Mouse (Mus musculus): ENCODE results near the gene Ccl22. TPM values are rescaled to one million over a fixed set of nuclear protein-coding genes. Genes with fewer than 3 reads are reported as not detected.

Ccl22 gene
- polyA plus RNA-seq, 1 experiment from 2014 or later: not detected

GRCm38 (mm10) chr8:94703972-94704668, 41.3 kb upstream of the Ccl22 start:
- H3K27ac ChIP-seq (ENCODE audit: low read depth, low read length): no peak overlapping the region
- whole genome bisulfite sequencing: under 1% methylated on average over 35 of the region's 35 CpGs

GRCm38 (mm10) chr8:94704669-94704984, 40.8 kb upstream of the Ccl22 start:
- 18% methylated on average over 9 of the region's 9 CpGs for WGBS
- no peak overlapping the region for H3K27ac ChIP-seq (ENCODE audit: low read depth, low read length)
- peak overlapping the region; percentile 60 for H3K4me2 ChIP-seq (ENCODE audit: low read depth, low read length, severe bottlenecking)
- H3K36me3 ChIP-seq (ENCODE audit: control insufficient read depth, insufficient read depth, low read length): no peaks in the 10 kb centered on the region
- ATAC-seq (replicated peaks; ENCODE audit: low FRiP score): no peak
- H3K4me3 ChIP-seq (ENCODE audit: low read depth, low read length): peak overlapping the region; percentile 47
- H3K9ac ChIP-seq (ENCODE audit: low read length): peak overlapping the region; percentile 52
- no peak for DNase-seq (ENCODE audit: low spot score)
- H3K9me3 ChIP-seq (ENCODE audit: control insufficient read depth, low read length): no peaks in the 10 kb centered on the region
- H3K27me3 ChIP-seq (ENCODE audit: control insufficient read depth, insufficient read depth, low read length): no peaks in the 10 kb centered on the region
- no peaks in the 10 kb centered on the region for H3K4me1 ChIP-seq (replicated peaks; ENCODE audit: control insufficient read depth, insufficient read depth, low read length)

More at GRCm38 (mm10) chr8:94703972-94704668, 41.3 kb upstream of the Ccl22 start:
- H3K36me3 ChIP-seq (ENCODE audit: control insufficient read depth, insufficient read depth, low read length): no peaks in the 10 kb centered on the region
- H3K4me2 ChIP-seq (ENCODE audit: low read depth, low read length, severe bottlenecking): peak overlapping the region; percentile 60
- H3K4me3 ChIP-seq (ENCODE audit: low read depth, low read length): peak overlapping the region; percentile 47
- H3K9ac ChIP-seq (ENCODE audit: low read length): peak overlapping the region; percentile 52
- no peaks in the 10 kb centered on the region for H3K27me3 ChIP-seq (ENCODE audit: control insufficient read depth, insufficient read depth, low read length)
- DNase-seq (ENCODE audit: low spot score) (peak; percentile 99), ATAC-seq (replicated peaks; ENCODE audit: low FRiP score) (peak; percentile 90)
- H3K9me3 ChIP-seq (ENCODE audit: control insufficient read depth, low read length): no peaks in the 10 kb centered on the region
- H3K4me1 ChIP-seq (replicated peaks; ENCODE audit: control insufficient read depth, insufficient read depth, low read length): no peaks in the 10 kb centered on the region

- DNase-seq (ENCODE audit: low spot score) (no peak), ATAC-seq (replicated peaks; ENCODE audit: low FRiP score) (no peak)
- no peak overlapping the region for H3K4me2 ChIP-seq (ENCODE audit: low read depth, low read length, severe bottlenecking)
- no peaks in the 10 kb centered on the region for H3K4me1 ChIP-seq (replicated peaks; ENCODE audit: control insufficient read depth, insufficient read depth, low read length)
- no peaks in the 10 kb centered on the region for H3K9me3 ChIP-seq (ENCODE audit: control insufficient read depth, low read length)
- H3K27ac ChIP-seq (ENCODE audit: low read depth, low read length): no peak overlapping the region
- no peaks in the 10 kb centered on the region for H3K27me3 ChIP-seq (ENCODE audit: control insufficient read depth, insufficient read depth, low read length)
- no peaks in the 10 kb centered on the region for H3K36me3 ChIP-seq (ENCODE audit: control insufficient read depth, insufficient read depth, low read length)
- WGBS: 93% methylated on average over 10 of the region's 10 CpGs
- H3K4me3 ChIP-seq (ENCODE audit: low read depth, low read length): no peak overlapping the region
- no peak overlapping the region for H3K9ac ChIP-seq (ENCODE audit: low read length)
Observed at GRCm38 (mm10) chr8:94705581-94706245, 39.7 kb upstream of the Ccl22 start.

GRCm38 (mm10) chr8:94706732-94707395, 38.5 kb upstream of the Ccl22 start:
- Histone ChIP-seq H3K27ac (ENCODE audit: low read depth, low read length) (no peak overlapping the region), H3K4me2 (ENCODE audit: low read depth, low read length, severe bottlenecking) (no peak overlapping the region), H3K9ac (ENCODE audit: low read length) (no peak overlapping the region), H3K27me3 (ENCODE audit: control insufficient read depth, insufficient read depth, low read length) (no peaks in the 10 kb centered on the region), H3K4me3 (ENCODE audit: low read depth, low read length) (no peak overlapping the region), H3K36me3 (ENCODE audit: control insufficient read depth, insufficient read depth, low read length) (no peaks in the 10 kb centered on the region), H3K9me3 (ENCODE audit: control insufficient read depth, low read length) (no peaks in the 10 kb centered on the region), H3K4me1 (replicated peaks; ENCODE audit: control insufficient read depth, insufficient read depth, low read length) (no peaks in the 10 kb centered on the region)
- ATAC-seq (replicated peaks; ENCODE audit: low FRiP score) (no peak), DNase-seq (ENCODE audit: low spot score) (no peak)
- 80% methylated on average over 9 of the region's 9 CpGs for WGBS

- Histone ChIP-seq H3K4me1 (replicated peaks; ENCODE audit: control insufficient read depth, insufficient read depth, low read length) (no peaks in the 10 kb centered on the region), H3K27ac (ENCODE audit: low read depth, low read length) (no peak overlapping the region), H3K27me3 (ENCODE audit: control insufficient read depth, insufficient read depth, low read length) (no peaks in the 10 kb centered on the region), H3K9me3 (ENCODE audit: control insufficient read depth, low read length) (no peaks in the 10 kb centered on the region), H3K36me3 (ENCODE audit: control insufficient read depth, insufficient read depth, low read length) (no peaks in the 10 kb centered on the region), H3K9ac (ENCODE audit: low read length) (no peak overlapping the region), H3K4me2 (ENCODE audit: low read depth, low read length, severe bottlenecking) (no peak overlapping the region), H3K4me3 (ENCODE audit: low read depth, low read length) (no peak overlapping the region)
- ATAC-seq (replicated peaks; ENCODE audit: low FRiP score): no peak
- 64% methylated on average over 8 of the region's 8 CpGs for WGBS
- peak; percentile 38 for DNase-seq (ENCODE audit: low spot score)
Observed at GRCm38 (mm10) chr8:94710336-94710735, 35.1 kb upstream of the Ccl22 start.

- Histone ChIP-seq H3K4me2 (ENCODE audit: low read depth, low read length, severe bottlenecking) (no peak overlapping the region), H3K9me3 (ENCODE audit: control insufficient read depth, low read length) (no peaks in the 10 kb centered on the region), H3K9ac (ENCODE audit: low read length) (no peak overlapping the region), H3K27me3 (ENCODE audit: control insufficient read depth, insufficient read depth, low read length) (no peaks in the 10 kb centered on the region), H3K27ac (ENCODE audit: low read depth, low read length) (no peak overlapping the region), H3K4me1 (replicated peaks; ENCODE audit: control insufficient read depth, insufficient read depth, low read length) (no peaks in the 10 kb centered on the region), H3K4me3 (ENCODE audit: low read depth, low read length) (no peak overlapping the region), H3K36me3 (ENCODE audit: control insufficient read depth, insufficient read depth, low read length) (no peaks in the 10 kb centered on the region)
- ATAC-seq (replicated peaks; ENCODE audit: low FRiP score) (no peak), DNase-seq (ENCODE audit: low spot score) (no peak)
- 64% methylated on average over 5 of the region's 5 CpGs for WGBS
Observed at GRCm38 (mm10) chr8:94711160-94711718, 34.2 kb upstream of the Ccl22 start.

- no peak overlapping the region for H3K27ac ChIP-seq (ENCODE audit: low read depth, low read length)
- H3K4me2 ChIP-seq (ENCODE audit: low read depth, low read length, severe bottlenecking): no peak overlapping the region
- H3K36me3 ChIP-seq (ENCODE audit: control insufficient read depth, insufficient read depth, low read length): no peaks in the 10 kb centered on the region
- no peak overlapping the region for H3K4me3 ChIP-seq (ENCODE audit: low read depth, low read length)
- ATAC-seq (replicated peaks; ENCODE audit: low FRiP score): no peak
- no peak overlapping the region for H3K9ac ChIP-seq (ENCODE audit: low read length)
- no peak for DNase-seq (ENCODE audit: low spot score)
- no peaks in the 10 kb centered on the region for H3K27me3 ChIP-seq (ENCODE audit: control insufficient read depth, insufficient read depth, low read length)
- H3K9me3 ChIP-seq (ENCODE audit: control insufficient read depth, low read length): no peaks in the 10 kb centered on the region
- WGBS: 51% methylated on average over 5 of the region's 5 CpGs
- H3K4me1 ChIP-seq (replicated peaks; ENCODE audit: control insufficient read depth, insufficient read depth, low read length): no peaks in the 10 kb centered on the region
Observed at GRCm38 (mm10) chr8:94714556-94714955, 30.8 kb upstream of the Ccl22 start.

GRCm38 (mm10) chr8:94715871-94716270, 29.5 kb upstream of the Ccl22 start:
- Histone ChIP-seq H3K27ac (ENCODE audit: low read depth, low read length) (no peak overlapping the region), H3K4me3 (ENCODE audit: low read depth, low read length) (no peak overlapping the region), H3K4me2 (ENCODE audit: low read depth, low read length, severe bottlenecking) (no peak overlapping the region), H3K4me1 (replicated peaks; ENCODE audit: control insufficient read depth, insufficient read depth, low read length) (no peaks in the 10 kb centered on the region), H3K27me3 (ENCODE audit: control insufficient read depth, insufficient read depth, low read length) (no peaks in the 10 kb centered on the region), H3K9ac (ENCODE audit: low read length) (no peak overlapping the region), H3K9me3 (ENCODE audit: control insufficient read depth, low read length) (no peaks in the 10 kb centered on the region), H3K36me3 (ENCODE audit: control insufficient read depth, insufficient read depth, low read length) (no peaks in the 10 kb centered on the region)
- no peak for DNase-seq (ENCODE audit: low spot score)
- no peak for ATAC-seq (replicated peaks; ENCODE audit: low FRiP score)
- 87% methylated on average over 3 of the region's 3 CpGs for WGBS

Data from forebrain, embryonic 11.5 days (tissue).